Mouse (Mus musculus) testis, postnatal 14 days (tissue): ENCODE measurements around the gene Gpr137c.

ENCODE experiments used
- DNase-seq: peaks from one replicate; pipeline ENCODE4 v3.0.0; 2021; ENCODE audit warnings: low spot score

Gpr137c gene

DNA sequence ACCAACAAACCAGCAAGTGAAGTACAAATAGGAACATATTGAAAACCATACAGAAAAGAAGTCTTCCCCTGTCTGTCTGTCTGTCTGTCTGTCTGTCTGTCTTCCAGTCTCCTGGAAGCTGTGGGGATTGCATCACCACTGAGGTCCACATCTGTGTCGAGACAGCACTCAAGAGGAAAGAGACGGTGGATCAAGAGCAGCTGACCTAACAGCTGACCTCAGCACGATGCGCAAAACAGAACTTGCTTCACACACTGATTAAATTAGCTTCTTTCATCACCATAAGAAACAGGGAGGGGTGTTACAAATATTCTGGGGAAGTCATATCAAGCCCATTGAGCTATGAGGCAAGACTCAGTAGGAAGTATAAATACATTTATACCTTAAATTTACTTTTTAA is 72.1 kb downstream of the Gpr137c start:
- DNase-seq, result no peak

DNA sequence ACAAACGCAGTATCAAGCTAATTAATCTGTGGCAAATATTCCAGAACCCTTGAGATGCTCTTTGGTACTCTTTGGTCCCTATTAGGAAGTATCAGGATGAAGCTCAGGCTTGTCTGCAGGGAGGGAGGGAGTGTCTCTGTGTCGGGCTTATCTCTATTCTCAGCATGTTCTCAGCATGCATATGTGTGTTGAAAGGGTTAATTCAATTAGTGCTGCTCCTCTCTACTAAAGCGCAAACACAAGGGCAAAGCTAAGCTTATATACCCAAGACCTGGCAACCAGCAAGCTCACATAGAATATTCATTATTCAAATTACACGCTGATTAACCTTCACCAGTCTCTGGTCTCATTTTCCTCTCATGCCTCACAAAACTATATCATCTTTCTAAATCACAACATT is 84.4 kb downstream of the Gpr137c start:
- no peak for DNase-seq

DNA sequence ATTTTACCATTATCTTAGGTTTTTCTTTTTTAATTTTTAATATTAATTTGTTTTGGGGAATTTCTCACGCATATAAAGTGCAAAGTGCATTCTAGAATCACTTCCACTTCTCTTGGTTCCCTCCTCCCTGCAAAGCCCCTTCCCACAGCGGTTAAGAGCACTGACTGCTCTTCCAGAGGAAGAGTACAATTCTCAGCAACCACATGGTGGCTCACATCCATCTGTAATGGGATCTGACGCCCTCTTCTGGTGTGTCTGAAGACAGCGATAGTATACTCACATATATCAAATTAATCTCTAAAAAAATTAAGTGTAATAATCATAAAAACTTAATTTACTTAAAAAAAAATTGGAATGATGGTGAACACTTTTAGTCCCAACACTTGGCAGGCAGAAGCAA is 84.9 kb downstream of the Gpr137c start:
- no peak for DNase-seq

DNA sequence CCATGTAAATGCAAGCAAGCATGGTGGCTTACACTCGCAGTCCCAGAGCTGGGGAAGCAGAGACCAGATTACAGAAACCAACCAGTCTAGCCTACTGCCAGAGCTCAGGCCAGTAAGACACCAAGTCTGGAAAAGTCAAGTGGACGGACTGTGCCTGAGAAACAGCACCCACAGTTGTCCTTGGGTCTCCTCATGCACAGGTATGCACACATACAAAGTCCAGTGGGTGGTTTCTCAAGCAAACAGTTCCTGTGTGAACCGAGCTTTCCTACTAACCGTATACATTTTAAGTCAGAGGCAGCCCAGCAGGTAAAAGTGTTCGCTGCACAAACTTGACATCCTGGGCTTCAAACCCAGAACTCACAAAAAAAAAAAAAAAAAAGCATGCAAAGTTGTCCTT is 86.3 kb downstream of the Gpr137c start:
- no peak for DNase-seq

DNA sequence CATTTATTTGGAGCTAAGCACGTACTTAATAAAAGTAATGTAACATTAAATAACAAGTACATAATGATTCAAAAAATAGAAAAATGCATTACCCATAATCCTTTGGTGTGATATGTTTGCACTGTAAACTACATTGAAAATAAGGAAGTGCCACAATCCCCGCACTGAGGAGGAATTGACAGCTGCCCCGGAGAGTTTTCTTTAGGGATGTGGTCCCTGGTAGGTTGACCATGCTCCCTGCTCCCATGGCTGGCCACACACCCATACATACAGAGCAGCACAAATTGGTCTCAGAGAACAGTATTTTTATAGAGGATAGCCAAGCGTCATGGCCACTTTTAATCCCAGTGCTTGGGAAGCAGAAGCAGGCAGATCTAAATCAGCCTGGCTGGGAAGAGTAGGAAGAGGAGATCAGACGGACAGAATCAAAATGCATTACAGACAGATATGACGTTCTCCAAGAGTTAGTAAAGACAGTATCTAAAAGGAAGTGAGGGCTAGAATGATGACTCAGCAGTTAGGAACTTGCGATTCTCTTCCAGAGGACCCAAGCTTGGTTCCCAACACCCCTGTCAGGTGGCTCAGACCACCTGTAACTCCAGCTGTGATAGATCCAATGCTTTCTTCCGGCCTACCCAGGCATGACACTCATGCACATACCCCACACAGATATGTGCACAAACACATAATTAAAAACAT is 88.3 kb downstream of the Gpr137c start:
- no peak for DNase-seq

DNA sequence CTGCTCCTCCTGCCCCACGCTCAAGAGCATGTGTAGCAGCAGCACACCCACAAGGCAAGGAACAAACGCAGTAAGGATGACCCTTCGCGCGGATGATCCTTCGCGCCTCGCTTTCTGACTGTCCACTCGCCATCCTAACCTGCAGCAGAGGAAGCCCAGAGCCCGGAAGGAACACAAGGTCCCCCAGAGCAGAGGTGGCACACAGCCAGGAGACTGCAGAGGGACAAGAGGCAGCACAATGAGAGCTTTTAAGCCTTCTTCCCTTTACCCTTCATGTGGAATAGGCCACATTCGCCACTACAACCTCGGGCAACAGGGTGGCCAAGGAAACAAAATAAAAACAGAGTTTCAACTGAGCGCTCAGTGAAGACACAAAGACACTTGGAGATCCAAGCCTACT is 90.1 kb downstream of the Gpr137c start:
- peak; percentile 26 for DNase-seq

DNA sequence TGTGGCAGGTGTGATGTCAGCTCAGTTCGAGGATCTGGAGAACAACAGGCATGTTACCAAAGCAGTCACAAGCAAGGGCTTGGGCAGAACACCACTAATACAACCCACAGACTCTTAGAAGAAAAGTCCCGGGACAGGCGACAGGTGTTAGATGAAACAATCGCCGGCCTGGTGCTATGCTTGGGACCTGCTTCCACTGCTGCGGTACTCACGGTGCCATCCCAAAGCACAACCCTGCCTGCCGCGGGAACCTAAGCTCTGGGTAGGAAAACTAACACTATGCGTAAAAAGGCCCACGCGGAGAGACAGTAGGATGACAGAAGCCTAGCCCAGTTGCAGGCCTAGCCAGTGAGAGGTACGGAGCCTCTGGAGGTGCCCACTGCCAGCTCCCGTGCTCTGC is 90.6 kb downstream of the Gpr137c start:
- no peak for DNase-seq

DNA sequence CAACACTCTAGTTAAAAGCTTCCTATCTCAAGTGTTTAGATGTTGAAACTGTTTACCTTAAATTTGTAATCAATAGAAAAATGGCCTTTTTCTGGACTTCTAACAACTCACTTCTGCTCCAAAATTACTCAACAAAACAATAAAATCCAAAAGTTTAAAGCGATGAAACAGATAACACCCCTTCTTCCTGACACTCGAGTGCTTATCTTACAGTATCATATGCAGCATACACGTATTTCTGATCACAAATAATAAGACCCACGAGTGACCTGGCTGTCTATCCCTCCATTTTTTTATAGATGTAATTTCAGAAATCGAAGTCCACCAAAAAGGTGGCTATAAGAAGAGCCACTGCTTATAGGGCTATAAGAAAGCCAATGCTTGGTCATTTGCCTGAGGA is 97.4 kb downstream of the Gpr137c start:
- no peak for DNase-seq

DNA sequence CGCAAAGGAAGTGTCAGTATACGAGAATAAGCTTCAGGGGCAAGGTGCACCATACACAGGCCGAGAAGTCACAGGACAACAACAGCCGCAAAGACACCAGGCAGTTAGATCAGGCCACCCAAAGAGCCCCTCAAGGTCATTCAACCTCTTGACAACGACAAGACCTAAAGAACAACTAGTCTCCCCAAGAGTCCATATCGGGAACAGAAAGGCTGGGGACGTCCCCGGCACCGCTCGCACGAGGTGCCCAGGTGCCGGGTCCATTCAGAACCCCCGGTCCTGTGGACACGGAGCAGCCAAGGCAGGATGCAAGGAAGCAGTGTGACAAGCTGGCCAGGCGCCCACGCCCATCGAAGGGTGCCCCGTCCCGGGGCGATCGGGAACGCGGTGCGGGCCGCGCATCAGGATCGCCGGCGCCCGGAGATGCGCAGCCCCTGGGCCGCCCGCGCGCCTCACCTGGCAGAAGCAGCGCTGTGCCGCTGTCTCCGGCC is 98.4 kb downstream of the Gpr137c start:
- DNase-seq, result peak; percentile 11

DNA sequence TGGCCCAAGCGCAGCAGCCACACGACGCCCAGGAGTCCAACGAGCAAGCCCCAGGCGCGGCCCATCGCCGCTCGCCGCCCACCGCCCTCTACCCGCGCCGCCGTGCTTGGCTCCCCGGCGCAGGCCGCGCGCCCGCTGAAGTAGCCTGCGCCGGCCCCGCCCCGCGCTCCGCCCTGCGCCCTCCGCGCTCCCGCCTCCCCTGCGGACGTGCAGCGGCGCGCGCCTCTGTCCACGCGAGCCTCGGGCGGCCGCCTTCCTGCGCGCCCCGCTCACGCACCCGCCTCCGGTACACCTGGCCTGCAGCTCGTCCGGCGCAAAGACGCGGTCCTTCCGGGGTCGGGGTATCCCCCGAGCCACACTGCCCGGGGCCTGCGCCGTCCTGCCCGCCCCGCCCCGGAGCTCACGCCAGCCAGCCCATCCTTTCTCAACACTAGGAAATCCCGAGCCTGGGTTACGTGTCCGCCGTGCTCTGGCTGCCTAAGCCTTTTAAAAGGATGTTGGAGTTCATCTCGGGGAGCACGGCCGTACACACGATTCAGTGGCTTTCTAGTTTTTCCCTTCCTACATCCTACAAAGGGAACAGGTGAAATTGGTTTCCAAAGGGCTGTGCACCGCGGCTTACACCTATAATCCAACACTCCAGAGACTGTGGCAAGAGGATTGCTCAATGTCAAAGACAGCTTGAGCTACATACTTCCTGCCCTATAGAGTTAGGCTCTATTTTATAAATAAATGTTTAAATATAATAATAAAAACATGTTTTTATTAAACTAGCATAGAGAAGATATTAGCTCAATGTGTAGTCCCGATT is 99.1 kb downstream of the Gpr137c start, which contains the start of gene Ero1l:
Gene Ero1l (minus strand): TSS at position 346 of the 811 bp plus-strand sequence.
- DNase-seq, result peak; percentile 84

DNA sequence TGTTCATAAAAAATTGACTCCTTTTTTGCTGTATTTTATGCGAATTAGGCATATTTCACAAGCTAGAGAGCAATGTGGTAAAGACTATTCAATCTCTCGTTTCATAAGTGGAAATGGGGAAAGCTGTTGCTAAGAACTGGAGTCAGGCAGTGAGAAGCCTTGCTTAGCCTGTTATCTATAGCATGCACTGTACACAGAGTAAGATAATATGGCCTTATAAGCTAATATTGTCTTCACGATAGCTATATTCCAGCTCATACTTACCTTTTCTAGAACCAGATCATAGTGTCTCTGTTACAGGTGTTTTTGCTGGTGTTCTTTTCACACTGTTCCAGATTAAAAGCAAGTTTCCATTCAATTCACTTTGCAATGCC is 99.7 kb downstream of the Gpr137c start:
- no peak for DNase-seq

DNA sequence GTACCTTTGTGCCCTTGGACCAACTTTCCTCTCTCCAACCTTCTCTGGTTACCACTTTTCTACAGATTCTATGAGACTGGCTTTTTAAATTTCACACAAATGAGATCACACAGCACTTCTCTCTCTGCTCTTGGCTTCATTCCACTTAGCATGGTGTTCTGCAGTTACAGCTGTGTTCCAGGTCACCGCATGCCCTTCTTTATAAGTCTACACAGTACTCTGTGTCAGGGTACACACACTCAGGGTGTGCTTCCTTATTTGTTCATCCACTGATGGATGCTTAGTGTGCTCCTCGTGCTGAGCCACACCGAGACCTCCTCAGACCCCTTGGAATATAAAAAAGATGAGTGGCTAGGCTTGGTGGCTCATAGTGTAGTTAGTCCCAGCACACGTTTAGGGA is 100.6 kb downstream of the Gpr137c start:
- DNase-seq, result no peak

DNA sequence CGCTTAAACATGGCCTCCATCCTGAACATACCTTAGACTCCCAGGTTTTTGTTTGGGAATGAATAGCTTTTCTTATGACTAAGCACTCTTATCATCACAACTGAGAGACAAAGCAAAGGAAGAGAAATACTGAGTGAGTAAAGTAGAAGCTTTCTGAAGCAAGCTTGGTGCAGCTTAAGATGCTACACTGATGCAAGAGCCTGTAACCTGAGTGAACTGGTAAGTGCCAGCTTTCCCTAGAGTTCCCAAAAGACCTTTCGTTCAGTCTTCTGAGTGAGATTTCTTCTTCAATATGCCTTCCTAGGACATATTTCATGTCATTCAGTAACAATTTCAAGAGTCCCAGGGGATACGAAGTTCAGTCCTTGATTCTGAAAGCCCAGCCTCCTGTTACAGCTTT is 101.5 kb downstream of the Gpr137c start:
- no peak for DNase-seq

DNA sequence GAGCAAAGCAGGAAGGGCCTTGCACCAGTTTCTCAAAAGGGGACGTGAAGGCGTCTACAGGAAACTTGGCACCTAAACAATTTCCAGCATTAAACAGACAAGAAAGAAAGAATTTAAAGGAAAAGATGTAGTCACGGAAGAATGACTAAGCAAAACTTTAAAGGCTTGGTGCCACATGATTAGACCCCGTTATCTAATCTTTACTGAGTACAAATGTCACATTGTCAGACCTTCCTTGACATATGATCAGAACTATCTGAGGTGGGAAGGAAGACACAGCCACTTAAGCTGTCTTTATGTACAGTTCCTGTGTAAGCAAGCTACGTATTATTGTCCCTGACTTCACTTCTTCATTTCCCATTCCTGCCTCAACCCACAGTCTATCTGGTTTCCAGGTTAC is 102.1 kb downstream of the Gpr137c start:
- DNase-seq, result no peak

DNA sequence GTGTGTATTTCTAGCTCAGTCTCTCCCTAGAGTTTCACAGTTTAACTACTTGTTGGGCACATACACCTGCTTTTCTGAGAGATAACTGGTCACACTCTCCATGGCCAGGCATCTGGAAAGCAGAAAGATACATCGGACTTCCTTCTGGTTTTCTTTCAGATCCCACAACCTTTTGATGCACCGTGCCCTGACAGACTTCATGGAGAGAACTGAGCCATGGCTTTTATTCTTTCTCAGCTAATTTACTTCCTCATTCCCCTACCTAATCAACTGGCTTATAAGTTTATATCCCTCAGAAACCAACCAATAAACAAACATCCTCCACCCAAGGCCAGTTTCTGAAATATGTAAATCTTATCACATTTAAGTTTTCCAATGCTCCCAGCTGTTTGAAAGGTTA is 102.9 kb downstream of the Gpr137c start:
- DNase-seq, result no peak

DNA sequence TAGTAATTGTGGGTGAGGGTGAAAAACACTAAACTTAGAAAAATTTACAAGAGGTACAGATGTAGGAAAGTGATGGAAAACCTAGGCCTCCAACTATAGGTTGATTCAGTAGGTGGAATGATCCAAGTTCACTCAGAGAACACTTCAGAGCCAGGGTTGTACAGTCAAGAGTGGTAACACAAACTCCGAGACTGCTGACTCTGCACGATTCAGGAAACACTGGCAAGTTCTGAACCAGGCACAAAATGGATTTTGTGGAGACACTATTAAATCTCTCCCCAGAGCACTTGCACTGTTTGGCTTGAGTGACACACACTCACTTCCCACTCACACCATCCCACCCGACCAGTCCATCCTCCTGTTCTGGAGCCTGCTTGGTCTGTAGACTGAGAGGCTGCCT is 103.8 kb downstream of the Gpr137c start:
- DNase-seq, result no peak

DNA sequence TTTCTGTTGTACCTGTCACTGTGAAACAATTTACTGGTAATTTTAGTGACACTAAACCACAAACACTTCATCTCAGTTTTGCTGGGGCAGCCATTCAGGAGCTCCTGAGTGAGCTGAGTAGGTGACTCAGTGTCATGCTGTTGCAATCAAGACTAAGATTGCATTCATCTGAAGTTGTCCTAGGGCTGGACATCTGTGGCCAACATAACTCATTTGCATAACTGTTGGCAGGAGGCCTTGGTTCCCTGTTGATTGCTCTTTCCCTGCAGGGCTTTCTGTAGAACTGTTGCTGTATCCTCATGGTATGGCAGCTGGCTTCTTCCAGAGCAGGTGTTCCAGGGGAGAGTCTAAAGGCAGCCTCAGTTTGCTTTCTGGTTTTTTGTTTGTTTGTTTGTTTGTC is 106.0 kb downstream of the Gpr137c start:
- no peak for DNase-seq

DNA sequence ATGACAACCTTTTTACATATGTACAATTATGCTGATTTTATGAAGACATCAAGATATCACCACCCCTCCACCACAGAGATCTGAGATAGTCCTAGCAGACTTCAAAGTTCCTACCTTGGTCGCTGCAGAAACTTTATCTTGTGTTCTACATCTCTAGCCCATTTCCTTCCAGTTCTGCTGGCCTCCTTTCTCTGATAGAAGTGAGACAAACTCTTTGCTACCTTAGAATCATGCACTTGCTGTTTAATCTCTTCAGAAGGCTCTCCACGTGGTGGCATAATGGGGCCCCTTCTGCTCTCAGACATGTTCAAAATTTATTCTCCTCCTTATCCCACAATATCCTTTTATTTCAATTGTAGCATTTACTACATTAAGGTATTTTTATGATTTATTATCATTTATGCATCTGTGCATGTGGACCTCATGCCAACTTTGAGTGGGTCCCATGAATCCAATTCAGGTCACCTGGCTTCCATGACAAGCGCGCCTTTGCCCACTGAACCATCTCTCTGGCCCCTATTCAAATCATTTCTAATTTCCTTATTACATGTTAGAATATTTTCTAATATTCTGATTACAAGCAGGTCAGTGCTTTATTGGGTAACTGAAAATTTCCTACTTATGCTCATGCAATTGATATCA is 108.7 kb downstream of the Gpr137c start:
- no peak for DNase-seq

DNA sequence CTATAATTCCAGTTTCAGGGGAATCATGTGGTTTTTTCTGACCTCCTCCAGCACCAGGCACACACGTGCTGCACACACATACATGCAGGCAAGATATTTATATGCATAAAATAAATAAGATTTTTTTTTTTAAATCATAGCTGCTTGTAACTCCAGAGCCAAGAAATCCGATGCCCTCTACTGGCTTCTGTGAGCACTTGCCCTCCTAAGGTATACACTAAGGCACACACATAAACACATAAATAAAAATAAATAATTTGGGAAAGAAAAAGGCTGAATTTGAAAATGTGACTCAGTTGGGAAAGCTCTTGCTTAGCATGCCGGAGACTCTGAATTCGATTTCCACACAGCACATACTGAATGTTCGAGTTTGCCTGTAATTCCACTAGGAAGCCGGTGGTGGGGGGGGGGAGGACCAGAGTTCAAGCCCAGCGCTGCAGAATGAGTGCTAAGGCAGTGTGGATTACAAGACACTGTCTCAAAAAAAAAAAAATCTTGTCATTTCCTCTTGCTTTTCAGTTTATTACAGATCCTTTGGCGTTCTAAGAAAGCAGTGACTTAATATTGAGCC is 109.6 kb downstream of the Gpr137c start:
- no peak for DNase-seq

DNA sequence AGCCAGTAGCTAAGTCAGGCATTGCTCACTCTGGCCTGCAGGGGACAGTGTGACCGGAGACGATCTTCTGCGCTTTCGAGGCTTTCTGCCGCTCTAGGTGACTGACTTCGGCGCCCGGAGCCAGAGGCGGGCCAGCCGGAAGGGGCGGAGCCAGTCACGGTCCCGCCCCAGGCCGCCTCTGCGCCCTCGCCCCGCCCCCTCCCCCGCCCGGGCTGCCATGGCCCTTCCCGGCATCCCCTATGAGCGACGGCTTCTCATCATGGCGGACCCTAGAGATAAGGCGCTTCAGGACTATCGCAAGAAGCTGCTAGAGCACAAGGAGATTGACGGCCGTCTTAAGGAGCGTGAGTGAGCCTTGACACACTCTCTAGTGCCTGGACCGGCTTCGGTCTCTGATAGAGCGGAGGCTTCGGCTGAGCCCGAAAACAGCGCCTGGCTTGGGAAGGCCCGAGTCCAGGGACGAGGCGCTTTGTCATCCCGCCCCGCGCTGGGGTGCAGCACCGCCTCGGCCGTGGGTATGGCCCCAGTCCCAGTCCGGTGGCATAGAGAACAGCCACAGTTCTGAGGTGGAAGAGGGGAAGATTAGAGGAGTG is 110.2 kb downstream of the Gpr137c start, which contains the start of gene Psmc6:
Gene Psmc6 (plus strand): TSS at position 200 of the 593 bp plus-strand sequence.
- DNase-seq, result peak; percentile 91
